Mouse (Mus musculus): ENCODE results near the gene Rapgef2.

Gene Rapgef2

DNA sequence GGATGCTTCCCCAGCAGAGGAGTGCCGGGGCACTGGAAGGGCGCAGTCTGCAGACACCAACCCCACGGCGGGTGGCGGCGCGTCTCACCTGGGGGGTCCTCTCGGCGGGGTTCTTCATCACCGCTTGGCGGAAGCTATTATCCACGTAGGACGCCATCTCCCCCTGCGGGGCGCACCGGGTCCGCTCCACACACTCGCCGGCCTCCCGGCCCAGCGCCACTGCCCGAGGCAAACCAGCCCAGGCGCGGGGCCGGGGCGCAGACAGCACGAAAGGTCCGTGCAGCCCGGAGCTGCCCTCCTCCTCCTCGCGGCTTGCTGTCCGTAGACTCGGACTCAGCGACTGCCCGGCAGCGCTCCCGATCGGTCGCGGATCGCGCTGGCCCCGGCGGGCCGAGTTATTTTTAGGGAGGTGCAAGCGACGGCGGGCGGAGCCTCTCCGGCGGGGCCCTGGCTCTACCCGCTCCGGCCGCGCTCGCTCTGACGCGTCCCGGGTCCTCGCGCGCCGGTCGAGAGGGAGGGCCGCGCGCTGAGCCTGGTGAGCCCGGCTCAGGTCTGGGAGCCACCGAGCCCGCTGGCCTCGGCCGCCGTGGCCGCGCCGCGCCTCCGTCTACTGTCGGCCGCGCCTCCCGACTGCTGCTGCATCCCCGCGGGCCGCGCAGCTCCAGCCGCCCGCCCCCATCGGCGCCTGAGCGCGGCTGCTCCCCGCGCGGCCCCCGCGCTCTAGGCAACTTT lies at the start of gene Rapgef2:
Gene Rapgef2 (minus strand): TSS at position 142 of the 732 bp plus-strand sequence.
- DNase-seq (ENCODE audit: low read depth), result peak; percentile 69

DNA sequence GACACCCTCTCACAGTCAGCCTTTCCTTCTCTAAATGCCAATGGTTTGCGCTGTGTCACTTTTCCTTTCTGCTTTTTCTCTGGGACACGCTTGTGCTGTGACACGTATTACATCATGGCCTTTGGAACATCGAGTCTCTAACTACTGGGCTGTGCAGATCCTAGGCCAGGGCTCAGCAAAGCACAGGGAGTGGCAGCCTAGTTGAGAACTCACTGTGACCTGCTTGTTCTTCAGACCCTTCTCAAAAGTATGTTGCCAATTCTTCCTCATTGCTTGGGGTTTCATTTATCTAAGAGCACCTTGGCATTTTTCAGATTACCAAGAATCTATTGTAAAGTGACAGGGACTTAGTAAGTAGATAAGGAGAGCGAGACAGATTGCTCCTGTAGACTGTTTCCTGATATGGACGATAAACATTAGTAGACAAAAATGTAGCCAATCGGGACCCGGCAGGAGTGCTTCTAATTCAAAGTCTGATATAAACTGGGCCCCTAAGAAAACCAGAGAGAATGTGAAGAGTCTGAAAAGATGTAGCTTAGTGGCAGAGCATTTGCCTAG lies 47.4 kb upstream of the Rapgef2 start:
- no peak for DNase-seq (ENCODE audit: low read depth)

- DNase-seq (ENCODE audit: low read depth), result no peak
Observed at GRCm38 (mm10) chr3:79333051-79333450, 46.7 kb upstream of the Rapgef2 start.

DNA sequence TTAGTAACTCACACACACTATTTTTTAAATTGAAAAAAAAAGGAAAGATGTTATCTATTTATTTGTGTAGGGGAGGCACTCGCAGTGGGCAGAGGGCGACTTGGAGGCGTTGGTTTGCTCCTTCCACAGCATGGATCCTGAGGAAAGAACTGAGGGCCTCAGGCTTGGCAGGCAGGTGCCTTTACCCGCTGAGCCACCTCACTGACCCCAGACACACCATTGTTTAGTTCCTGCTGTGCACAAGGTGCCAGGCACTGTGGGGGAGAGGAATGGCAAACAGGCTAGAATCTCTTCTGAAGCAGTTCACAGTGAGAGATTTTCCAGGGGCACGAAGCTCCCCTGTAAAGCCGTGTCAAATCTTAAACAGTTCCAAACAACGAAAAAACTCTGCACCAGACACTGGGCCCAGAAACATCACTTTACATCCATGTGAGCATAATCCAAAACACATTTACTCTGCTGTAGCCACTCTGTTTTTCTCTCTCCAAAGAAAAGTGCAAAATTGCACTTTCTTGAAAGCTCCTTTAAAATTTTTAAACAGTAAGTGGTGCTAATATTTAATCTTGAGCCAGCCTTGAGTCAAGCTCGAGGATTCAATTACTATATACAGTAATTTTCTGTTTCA lies 43.5 kb upstream of the Rapgef2 start:
- DNase-seq (ENCODE audit: low read depth), result no peak

DNA sequence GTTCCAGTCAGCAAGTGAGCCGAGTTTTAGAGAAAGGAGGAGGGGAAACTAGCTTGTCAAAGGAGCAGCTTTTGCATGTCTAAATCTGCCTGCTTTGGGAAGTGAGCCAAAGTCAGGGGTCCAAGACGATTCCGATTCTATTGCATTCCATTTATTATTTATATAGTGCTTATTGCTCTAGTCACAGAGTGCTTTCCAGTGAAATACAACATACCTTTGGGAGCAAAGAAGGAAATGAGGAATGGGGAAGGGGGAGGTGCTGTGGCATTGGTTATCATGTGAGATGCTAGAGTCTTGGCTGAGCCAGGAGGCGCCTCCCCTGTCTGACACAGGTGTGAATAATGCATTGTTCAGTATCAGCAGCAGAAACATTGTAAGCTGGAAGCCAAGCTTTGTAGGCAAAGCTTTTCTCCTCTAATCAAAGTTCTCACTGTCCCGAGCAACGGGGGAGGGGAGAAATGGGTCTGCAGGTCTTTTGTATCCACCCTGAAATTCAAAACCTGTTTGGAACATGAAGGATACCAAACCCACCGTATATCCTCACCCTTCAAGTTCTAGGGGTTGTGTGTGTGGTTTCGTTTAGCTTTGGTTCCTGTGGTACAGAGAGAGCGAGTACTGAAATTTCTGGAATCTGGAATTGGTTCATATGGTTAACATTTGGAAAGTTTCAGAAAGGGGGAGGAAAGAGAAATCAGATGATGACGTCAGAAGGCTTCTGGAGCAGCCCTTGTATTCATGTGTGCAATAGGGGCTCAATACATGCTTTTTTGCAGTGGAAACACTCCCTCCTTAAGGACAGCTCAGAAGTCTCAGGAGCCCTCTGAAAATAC lies 38.6 kb upstream of the Rapgef2 start:
- DNase-seq (ENCODE audit: low read depth), result no peak

DNA sequence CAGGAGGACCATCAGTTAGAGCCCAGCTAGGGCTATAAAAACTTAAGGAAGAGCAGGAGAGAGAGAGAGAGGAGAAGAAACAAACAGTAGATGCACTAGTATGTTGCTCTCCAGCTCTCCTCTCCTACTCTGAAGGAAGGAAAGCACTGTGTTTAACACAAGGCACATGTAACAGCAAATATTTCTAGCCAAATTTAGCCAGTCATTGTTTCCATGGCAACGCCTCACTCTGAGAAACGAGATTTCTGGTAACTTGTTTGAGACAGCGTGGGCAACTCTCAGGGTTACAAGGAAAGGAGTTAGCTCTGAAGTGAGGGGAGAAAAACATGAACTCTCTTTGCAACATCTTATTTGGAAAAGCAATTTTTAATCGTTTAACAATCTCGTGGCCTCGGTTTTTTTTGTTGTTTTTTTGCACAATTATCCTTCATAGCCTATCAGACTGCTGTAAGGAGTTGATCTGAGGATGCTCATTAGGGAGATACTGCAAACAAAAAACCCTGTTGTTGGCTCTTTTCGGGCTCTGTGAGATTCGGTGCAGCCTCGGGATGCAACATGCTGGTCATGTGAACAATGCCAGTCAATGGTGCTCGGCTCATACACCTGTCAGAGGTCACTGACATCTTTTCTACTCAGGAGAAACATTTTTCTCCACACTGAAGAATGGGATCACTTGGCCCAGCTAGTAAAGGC lies 27.8 kb upstream of the Rapgef2 start:
- no peak for DNase-seq (ENCODE audit: low read depth)

DNA sequence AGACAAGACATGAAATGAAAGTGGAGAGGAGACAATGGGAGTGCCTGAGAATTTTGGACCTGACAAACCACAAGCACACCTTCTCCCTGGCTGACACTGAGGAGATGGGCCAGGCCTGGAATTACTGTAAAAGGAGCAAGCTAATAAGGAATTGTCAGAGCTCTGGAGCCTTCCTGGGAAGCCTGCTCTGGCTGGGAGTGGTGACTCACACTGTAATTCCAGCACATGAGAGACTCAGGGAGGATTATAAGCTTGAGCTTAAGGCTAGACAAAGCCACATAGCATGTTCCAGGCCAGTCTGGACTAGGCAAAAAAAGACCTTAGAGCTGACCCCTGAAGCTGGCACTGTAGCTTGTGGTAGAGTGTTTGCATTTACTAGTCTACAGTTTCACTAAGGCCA lies 25.6 kb upstream of the Rapgef2 start:
- DNase-seq (ENCODE audit: low read depth), result no peak

DNA sequence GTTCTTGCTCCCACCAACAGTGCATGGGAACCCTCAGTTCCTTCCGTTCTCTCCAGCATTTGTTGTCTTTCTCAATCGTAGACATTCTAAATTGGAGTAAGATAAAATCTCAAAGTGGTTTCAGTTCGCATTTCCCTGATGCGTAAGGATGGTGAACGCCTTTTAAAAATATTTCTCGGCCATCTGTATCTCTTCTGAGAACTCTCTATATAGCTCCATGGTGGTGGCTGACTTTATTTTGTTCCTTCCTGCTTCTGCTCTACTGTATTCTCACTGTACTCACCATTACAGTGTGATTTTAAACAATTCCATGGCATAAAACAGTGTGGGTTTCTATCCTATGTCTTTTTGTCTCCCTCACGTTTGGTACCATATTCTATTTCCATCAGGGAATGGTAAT lies 23.9 kb upstream of the Rapgef2 start:
- DNase-seq (ENCODE audit: low read depth), result no peak

GRCm38 (mm10) chr3:79308605-79309004 lies 22.3 kb upstream of the Rapgef2 start:
- DNase-seq (ENCODE audit: low read depth), result no peak

DNA sequence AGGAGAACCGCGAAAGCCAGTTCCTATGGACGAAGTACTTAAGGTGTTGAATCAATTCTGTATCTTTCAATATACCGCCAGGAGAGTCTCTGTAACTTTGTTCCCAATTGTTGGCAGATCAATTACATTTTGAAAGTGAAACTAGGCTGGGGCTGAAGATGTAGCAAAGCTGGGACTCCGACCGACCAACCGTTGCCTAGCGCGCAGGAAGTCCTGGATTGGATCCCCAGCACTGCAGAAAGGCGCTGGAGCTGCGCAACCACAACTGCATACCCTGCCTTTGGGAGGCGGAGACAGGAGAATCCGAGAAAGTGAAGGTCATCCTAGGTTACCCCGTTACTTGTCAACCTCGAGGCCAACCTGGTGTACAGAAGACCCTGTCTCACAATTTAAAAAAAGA lies 13.1 kb upstream of the Rapgef2 start:
- no peak for DNase-seq (ENCODE audit: low read depth)

DNA sequence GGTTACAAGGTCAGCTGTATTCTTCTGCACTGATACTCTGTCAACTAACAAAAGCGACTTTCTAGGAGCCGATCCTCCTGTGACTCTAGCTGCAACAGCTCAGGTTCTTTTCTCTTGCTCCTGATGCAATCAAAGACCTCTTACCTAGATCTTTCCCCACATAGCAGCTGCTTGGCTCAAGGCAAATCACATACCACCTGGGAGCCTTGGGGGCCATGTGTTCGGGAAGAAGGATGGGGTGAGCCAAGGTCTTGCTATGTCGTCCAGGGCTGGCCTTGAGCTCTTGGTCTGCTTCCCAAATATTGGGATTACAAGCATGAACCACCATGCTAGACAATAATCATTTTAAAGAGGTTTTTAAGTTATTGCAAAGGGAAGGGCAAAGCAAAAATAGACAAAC lies 11.0 kb upstream of the Rapgef2 start:
- DNase-seq (ENCODE audit: low read depth), result no peak

DNA sequence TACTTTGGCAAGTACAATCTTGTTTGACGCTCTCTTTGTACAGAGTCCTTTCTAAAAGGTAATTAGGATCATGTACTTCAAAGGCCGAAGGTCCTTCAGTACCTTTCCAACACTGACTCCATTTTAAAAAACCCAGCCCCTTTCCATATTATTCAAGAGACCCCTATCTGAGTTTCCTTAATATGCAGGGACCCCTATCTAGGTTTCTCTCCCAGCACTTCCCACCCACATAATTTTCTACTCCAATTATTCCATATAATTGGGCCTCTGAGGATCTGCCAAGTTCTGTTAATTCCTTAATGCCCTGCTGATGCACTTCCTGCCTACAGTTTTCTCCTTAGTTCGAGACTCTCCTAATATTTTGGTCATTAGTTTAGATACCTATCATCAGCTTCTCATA lies 10.3 kb upstream of the Rapgef2 start:
- DNase-seq (ENCODE audit: low read depth), result no peak

- DNase-seq (ENCODE audit: low read depth), result no peak
Observed at GRCm38 (mm10) chr3:79296049-79296448, 9.7 kb upstream of the Rapgef2 start.

- no peak for DNase-seq (ENCODE audit: low read depth)
Observed at GRCm38 (mm10) chr3:79294701-79295100, 8.4 kb upstream of the Rapgef2 start.

DNA sequence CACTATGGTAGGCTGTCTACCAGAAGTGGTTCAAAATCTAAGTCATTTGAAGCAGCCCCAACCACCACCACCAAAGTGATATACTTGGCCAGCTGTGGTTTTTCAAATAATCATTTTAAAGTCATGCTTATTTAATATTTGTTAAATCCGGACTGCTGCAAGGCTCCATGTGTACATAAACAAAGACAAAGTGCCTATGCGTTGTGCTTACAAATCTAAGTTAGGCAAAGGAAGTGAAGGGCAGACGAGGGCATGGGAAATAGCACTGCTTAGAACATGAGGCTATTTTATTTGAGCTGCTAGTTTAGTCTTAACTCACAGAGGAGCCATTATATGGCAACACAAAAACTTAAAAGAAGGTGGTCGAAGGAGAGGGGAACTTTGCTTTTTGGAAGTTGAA lies 6.7 kb upstream of the Rapgef2 start:
- no peak for DNase-seq (ENCODE audit: low read depth)

DNA sequence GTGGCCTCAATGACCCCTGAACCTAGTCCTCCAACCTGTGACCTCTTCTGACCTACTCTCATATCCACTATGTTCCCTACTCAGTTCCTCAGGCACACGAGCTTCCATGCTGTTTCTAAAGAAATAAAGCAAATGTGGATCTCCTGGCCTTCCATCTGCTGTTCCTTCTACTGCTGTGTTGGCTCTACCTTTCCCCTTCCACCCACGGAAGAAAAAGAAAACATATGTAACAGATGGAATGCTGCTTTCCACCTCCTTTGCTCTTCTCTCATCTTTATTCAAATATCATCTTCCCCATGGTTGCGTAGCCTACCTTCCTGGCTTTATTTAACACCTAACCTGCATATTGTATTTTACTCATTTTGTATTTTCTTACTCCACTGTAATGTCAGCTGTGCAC lies 2.7 kb upstream of the Rapgef2 start:
- DNase-seq (ENCODE audit: low read depth), result no peak

- no peak for DNase-seq (ENCODE audit: low read depth)
Observed at GRCm38 (mm10) chr3:79287699-79288458, 1.6 kb upstream of the Rapgef2 start.

DNA sequence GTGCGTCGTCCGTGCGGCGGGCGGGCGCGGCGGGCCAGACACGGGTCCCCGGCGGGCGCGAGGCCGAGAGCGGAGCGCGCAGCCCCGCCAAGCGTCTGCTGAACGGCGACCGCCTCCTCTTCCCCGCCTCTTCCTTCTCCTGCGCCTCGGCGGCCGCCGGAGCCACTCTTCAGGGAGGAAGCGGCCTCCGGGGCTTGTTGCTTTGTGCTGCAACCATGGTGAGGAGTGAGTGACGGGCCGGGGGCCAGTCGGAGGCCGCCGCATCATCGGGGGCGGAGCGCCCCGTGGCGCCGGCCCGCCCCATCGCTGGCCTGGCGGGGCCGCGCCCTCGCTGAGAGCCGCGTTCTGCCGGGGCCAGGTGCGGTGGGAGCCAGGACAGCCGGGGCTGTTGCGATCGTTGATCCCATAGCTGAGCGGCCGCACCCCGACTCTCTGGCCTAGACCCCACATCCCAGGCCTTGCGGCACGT lies 825 bp upstream of the Rapgef2 start:
- DNase-seq (ENCODE audit: low read depth), result peak; percentile 93

- DNase-seq (ENCODE audit: low read depth), result no peak
Observed at GRCm38 (mm10) chr3:79286031-79286375, 314 bp downstream of the Rapgef2 start.

DNA sequence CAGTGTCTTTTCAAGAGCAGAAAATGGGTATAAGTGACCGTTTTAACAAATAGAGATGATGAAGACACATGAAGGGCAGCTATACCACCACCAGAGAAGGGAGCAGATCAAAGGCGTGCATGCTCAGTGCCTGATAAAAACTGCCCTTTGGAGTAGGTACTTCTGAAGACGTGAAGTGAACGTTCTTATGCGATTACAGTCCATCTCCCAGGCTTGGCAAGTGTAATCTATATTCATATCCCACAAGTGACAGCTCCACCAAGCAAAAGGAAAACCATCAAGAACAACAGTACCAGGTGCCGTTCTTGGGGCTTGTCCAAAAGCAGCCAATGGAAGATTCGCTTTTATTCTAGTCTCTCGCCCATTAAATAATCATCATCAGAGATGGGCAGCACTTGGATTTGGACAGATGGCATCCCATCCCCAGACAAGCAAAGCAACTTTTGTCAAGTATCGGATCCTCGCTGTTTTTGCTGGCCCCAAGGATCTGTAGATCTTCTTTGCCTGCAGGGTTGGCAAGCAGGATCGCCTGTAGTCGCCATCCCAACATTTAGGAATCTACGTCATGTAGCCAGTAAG lies 1.1 kb downstream of the Rapgef2 start:
- DNase-seq (ENCODE audit: low read depth), result no peak

GRCm38 (mm10) chr3:79283976-79284375 lies 2.3 kb downstream of the Rapgef2 start:
- DNase-seq (ENCODE audit: low read depth), result no peak

Measured in induced T-regulatory cell, adult 2 months (primary cell).